Mouse (Mus musculus) forebrain, postnatal 0 days (tissue): Measurements from ENCODE around the gene Gsap. TPM values are rescaled to one million over a fixed set of nuclear protein-coding genes. Genes with fewer than 3 reads are reported as not detected.
"Not testable (repeated sequence)": the region's sequence is repeated elsewhere in the genome, so short reads cannot be mapped to it uniquely, and the experiment has no call there.

Source experiments
- ATAC-seq: fragments of 200-750 bp; cut with Nextera tagmentation; 2 replicates; pipeline ENCODE4 v1.8.0; 2017; ENCODE audit warnings: mild to moderate bottlenecking, moderate library complexity
- DNase-seq: peaks from one replicate; pipeline ENCODE4 v3.0.0-alpha.2; 2015
- H3K27ac ChIP-seq: fragments of 300-500 bp; sonication (generic); 2 replicates; pipeline ENCODE4 v1.5.1; 2014; ENCODE audit warnings: low read depth, mild to moderate bottlenecking, antibody characterized with exemption, low read length, moderate library complexity, mixed read lengths
- H3K27me3 ChIP-seq: fragments of 300-500 bp; sonication (generic); 2 replicates; pipeline ENCODE4 v1.6.1; 2014; ENCODE audit warnings: mild to moderate bottlenecking, low read length, mixed read lengths; ENCODE audit not compliant: insufficient read depth
- H3K36me3 ChIP-seq: fragments of 300-500 bp; sonication (generic); 2 replicates; pipeline ENCODE4 v1.6.1; 2014; ENCODE audit warnings: mild to moderate bottlenecking, moderate library complexity; ENCODE audit not compliant: insufficient read depth
- H3K4me1 ChIP-seq: fragments of 300-500 bp; sonication (generic); 2 replicates; pipeline ENCODE4 v1.6.1; 2014; ENCODE audit warnings: antibody characterized with exemption; ENCODE audit not compliant: insufficient read depth
- H3K4me2 ChIP-seq: fragments of 300-500 bp; sonication (generic); 2 replicates; pipeline ENCODE4 v1.6.1; 2014; ENCODE audit warnings: low read depth, mild to moderate bottlenecking, moderate library complexity
- H3K4me3 ChIP-seq: fragments of 300-500 bp; sonication (generic); 2 replicates; pipeline ENCODE4 v1.5.1; 2014; ENCODE audit warnings: low read depth, low read length, mixed read lengths
- H3K9ac ChIP-seq: fragments of 300-500 bp; sonication (generic); 2 replicates; pipeline ENCODE4 v1.6.1; 2014; ENCODE audit warnings: mild to moderate bottlenecking
- H3K9me3 ChIP-seq: fragments of 300-500 bp; sonication (generic); 2 replicates; pipeline ENCODE4 v1.6.1; 2016; ENCODE audit warnings: low read length
- CTCF ChIP-seq: sonication (generic); IDR thresholded peaks from 2 replicates; pipeline ENCODE4 v1.5.1; 2016; ENCODE audit warnings: antibody characterized with exemption, control low read depth, low read depth
- WGBS: fragments of 180-500 bp; shearing (Covaris S2); extraction: QIAGEN DNeasy Blood & Tissue Kit; methylation state at CpG from one replicate; pipeline ENCODE4 v1.1.7; 2014; 5-methylcytosine and 5-hydroxymethylcytosine counted together
- polyA plus RNA-seq: library from polyadenylated mRNA; unstranded; fragments of >200 nt; fragmentation: Nextera tagmentation; extraction: Ambion mirVana; gene quantifications from 2 replicates; pipeline ENCODE4 v1.2.1, GENCODE M21; 2015
- total RNA-seq: library from RNA; depleted of rRNA; stranded (reverse); fragments of >200 nt; gene quantifications from 2 replicates; pipeline ENCODE4 v1.2.3, GENCODE M21; 2014

The Gsap gene
- total and polyA plus RNA-seq, 2 experiments from 2014 or later, result 7.7 to 9.4 TPM

DNA sequence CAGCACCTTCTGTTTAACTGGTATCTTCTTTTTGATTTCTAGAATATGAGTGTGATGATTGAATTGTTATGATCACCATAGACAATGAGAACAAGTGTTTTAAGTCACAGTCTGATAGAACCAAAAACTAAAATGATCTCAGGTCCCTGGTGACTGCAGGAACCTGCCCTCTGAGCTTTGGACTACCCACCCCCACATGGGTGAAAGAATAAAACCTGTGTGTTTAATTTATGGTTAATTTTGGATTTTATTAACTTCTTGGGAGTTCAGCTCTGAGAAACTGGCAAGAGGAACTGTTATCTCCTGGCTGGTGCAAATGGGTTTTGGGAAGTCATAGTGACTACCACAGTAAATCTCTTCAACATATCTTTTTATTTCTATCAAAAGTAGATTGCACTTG lies 6.6 kb upstream of the Gsap start:
- no peak for TF ChIP-seq CTCF
- no peaks in the 10 kb centered on the region for H3K9me3 ChIP-seq

DNA sequence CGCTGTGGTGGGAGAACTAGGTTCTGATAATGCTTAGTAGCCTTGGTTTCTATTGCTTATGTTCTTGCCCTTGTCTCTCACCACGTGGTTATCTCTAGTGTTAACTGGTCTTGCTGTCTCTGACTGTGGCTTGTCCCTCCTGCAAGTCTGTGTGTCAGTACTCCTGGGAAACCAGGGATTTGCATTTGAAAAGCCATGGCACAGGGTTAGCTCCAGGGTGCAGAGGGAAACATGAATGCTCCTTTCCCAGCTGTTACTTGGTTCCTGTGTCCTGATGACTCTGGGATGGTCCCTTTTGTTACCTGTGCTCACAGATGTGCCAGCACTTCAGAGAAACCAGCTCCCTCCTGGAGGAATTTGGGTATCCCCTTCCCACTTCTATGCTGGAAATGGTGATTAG lies 3.0 kb upstream of the Gsap start:
- not testable (repeated sequence) for H3K4me1 ChIP-seq, DNase-seq

More for the DNA sequence above, 6.6 kb upstream of the Gsap start:
- DNase-seq, result no peak
- Histone ChIP-seq H3K27me3 (no peaks in the 10 kb centered on the region), H3K4me3 (no peak overlapping the region), H3K36me3 (no peaks in the 10 kb centered on the region), H3K27ac (no peak overlapping the region), H3K9ac (no peak overlapping the region), H3K4me2 (no peak overlapping the region), H3K4me1 (0 out of 2 replicates have a peak, but pooled peaks cover 6% of the 10 kb centered on the region)
- ATAC-seq, result no peak

DNA sequence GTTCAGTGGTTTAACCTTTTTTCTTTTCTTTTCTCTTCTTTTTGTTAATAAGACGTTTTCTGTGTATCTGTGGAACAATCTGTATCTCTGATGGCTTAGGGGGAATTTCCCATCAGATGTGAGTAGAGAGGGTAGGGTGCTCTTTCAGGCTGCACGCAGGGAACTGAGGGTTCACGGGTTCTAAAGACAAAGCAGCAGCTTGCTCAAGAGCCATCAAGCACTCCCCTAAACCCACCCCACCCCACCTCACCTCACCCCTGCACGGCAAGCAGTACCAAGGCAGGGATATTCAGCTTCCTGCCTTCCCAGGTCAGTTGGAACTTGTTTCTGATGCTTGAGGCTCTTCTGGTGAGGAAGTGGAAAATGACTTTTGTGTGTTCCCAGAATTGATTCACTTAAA lies 766 bp downstream of the Gsap start:
- DNase-seq, result peak; percentile 23
- 0 out of 2 replicates have a peak, but pooled peaks cover 5% of the 10 kb centered on the region for H3K4me1 ChIP-seq
- TF ChIP-seq CTCF, result no peak
- peak overlapping the region; percentile 32; the same call in 1 of the 2 replicates for H3K9ac ChIP-seq
- H3K27me3 ChIP-seq, result no peaks in the 10 kb centered on the region
- ATAC-seq, result no peak; the same call in 1 of the 2 replicates
- peak overlapping the region; percentile 56 for H3K4me3 ChIP-seq
- H3K4me2 ChIP-seq, result peak overlapping the region; percentile 74
- no peaks in the 10 kb centered on the region for H3K36me3 ChIP-seq
- no peak overlapping the region for H3K27ac ChIP-seq
- H3K9me3 ChIP-seq, result no peaks in the 10 kb centered on the region
- 8% methylated on average over 4 of the region's 4 CpGs for WGBS

More for the DNA sequence above, 3.0 kb upstream of the Gsap start:
- not testable (repeated sequence) for H3K27ac ChIP-seq, H3K4me2 ChIP-seq, H3K4me3 ChIP-seq, H3K27me3 ChIP-seq, H3K36me3 ChIP-seq, H3K9ac ChIP-seq, ATAC-seq, H3K9me3 ChIP-seq
- WGBS, result 59% methylated on average over 2 of the region's 2 CpGs

DNA sequence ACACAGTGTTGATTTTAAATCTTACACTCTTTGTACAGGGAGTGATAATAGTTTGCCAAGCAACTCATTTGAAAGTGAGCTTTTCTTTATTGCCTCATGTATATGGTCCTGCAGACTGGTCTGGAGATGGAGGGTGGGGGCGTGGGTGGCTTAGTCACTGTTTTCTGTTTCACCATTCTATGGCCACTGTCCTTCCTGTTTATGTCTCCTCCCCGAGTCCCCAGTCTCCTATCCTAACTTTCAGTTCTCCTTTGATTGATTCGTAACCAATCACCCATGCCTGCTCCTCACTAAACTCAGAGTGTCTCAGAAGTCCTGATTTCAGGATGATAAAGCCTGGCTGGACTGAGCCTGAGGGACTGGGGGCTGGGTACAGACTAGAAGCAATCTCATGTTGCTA lies 2.4 kb downstream of the Gsap start:
- DNase-seq, result no peak
- TF ChIP-seq CTCF, result no peak
- Histone ChIP-seq H3K27ac (no peak overlapping the region), H3K9ac (no peak overlapping the region), H3K4me3 (no peak overlapping the region), H3K4me1 (0 out of 2 replicates have a peak, but pooled peaks cover 5% of the 10 kb centered on the region), H3K9me3 (no peaks in the 10 kb centered on the region), H3K4me2 (no peak overlapping the region), H3K27me3 (no peaks in the 10 kb centered on the region), H3K36me3 (no peaks in the 10 kb centered on the region)
- 50% methylated on average over 3 of the region's 3 CpGs for WGBS
- no peak for ATAC-seq

DNA sequence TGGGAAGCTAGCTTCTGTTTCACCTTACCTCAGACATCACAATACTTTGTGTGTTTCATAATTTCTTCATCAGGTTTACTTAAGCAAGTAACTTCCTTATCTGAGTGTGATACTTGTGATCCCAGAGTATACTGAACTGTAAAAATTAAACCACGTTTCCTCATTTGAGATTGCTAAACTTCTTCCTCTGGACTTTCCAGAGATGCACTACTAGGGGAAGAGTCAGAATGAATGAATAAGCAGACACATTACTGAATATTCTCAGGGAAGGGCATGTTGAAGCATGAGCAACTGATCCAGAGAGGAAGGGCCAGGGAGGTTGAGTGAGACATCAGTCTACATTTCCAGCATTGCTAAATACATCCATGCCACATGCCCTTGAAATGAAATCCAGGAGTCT lies 3.0 kb downstream of the Gsap start:
- no peaks in the 10 kb centered on the region for H3K9me3 ChIP-seq
- H3K9ac ChIP-seq, result no peak overlapping the region
- ATAC-seq, result no peak
- DNase-seq, result no peak
- no peak overlapping the region for H3K27ac ChIP-seq
- no peak overlapping the region for H3K4me2 ChIP-seq
- no peak for TF ChIP-seq CTCF
- H3K27me3 ChIP-seq, result no peaks in the 10 kb centered on the region
- no peak overlapping the region for H3K4me3 ChIP-seq
- 84% methylated on average over 1 of the region's 1 CpGs for WGBS
- 0 out of 2 replicates have a peak, but pooled peaks cover 5% of the 10 kb centered on the region for H3K4me1 ChIP-seq
- no peaks in the 10 kb centered on the region for H3K36me3 ChIP-seq

DNA sequence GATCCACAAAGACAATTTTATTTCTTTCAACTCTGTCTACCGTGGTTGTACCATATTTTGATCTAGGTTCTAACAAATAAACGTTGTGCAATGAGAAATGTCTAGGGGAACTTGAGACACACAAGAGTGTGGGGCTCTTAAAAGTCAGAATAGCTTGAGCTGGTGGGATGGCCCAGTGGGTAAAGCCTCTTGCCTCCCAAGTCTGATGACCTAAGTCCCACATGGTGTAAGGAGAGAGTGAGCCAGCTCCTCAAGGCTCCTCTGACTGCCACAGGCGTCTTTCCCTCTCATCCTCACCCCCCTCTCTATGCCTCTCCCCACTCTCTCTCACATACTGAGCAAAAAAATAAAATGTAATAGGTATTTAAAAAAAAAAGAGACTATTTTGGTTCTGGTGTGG lies 3.4 kb downstream of the Gsap start:
- no peaks in the 10 kb centered on the region for H3K27me3 ChIP-seq
- ATAC-seq (no peak), DNase-seq (no peak)
- H3K4me1 ChIP-seq, result 0 out of 2 replicates have a peak, but pooled peaks cover 5% of the 10 kb centered on the region
- H3K4me2 ChIP-seq, result no peak overlapping the region
- H3K27ac ChIP-seq, result no peak overlapping the region
- H3K9ac ChIP-seq, result no peak overlapping the region
- WGBS, result 85% methylated on average over 3 of the region's 3 CpGs
- H3K4me3 ChIP-seq, result no peak overlapping the region
- H3K9me3 ChIP-seq, result no peaks in the 10 kb centered on the region
- H3K36me3 ChIP-seq, result no peaks in the 10 kb centered on the region
- no peak for TF ChIP-seq CTCF

DNA sequence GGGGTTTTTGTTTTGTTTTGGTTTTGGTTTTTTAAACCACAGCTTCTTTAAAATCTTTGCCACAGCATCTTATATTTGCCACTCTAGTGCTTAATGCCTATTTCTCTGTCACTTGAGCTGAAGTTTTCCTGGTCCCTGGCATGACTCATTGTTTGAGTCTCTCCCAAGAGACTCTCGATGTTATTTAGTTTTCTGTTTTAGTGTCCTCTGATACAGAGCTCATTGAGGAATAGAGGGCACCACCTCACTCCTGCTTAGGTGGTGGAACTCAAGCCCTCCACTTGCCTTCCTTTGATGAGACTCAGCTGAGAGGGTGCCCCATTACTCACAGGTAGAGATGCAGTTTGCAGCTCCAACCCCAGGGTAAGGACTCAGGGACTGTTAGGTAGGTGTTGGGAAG lies 17.4 kb downstream of the Gsap start:
- Histone ChIP-seq H3K27me3 (no peaks in the 10 kb centered on the region), H3K9ac (no peak overlapping the region), H3K9me3 (no peaks in the 10 kb centered on the region), H3K4me2 (no peak overlapping the region), H3K4me3 (no peak overlapping the region), H3K36me3 (no peaks in the 10 kb centered on the region), H3K27ac (no peak overlapping the region), H3K4me1 (no peaks in the 10 kb centered on the region)
- TF ChIP-seq CTCF, result no peak
- 81% methylated on average over 1 of the region's 1 CpGs for WGBS
- ATAC-seq (no peak), DNase-seq (no peak)

DNA sequence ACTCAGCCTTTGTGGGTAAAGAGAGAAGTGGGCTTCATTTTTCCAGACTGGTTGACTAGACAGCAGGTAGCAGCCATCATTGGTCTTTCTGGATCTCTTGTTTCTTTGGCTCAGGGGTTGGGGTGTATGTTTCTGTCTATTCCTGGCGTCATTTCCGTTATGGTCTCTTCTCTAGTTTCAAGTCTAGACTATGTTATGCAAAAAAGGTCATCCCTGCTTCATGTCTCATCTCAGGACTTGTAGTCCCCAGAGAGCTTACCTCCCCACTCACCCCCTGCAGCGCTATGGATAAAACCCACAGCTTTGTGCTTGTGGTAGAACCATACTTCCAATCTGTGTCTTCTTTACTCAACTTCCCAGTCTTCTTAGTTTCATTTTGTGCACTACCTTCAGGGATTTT lies 18.1 kb downstream of the Gsap start:
- H3K4me2 ChIP-seq, result no peak overlapping the region
- no peaks in the 10 kb centered on the region for H3K36me3 ChIP-seq
- 92% methylated on average over 3 of the region's 3 CpGs for WGBS
- ATAC-seq, result no peak
- no peak for TF ChIP-seq CTCF
- DNase-seq, result no peak
- H3K9me3 ChIP-seq, result no peaks in the 10 kb centered on the region
- no peak overlapping the region for H3K9ac ChIP-seq
- H3K4me3 ChIP-seq, result no peak overlapping the region
- H3K27me3 ChIP-seq, result no peaks in the 10 kb centered on the region
- H3K27ac ChIP-seq, result no peak overlapping the region
- no peaks in the 10 kb centered on the region for H3K4me1 ChIP-seq
